Mouse (Mus musculus) embryonic facial prominence, embryonic 14.5 days (tissue): Measurements from ENCODE around the gene Ccl2. TPM values are rescaled to one million over a fixed set of nuclear protein-coding genes. Genes with fewer than 3 reads are reported as not detected.

ENCODE experiments used
- ATAC-seq: fragments of 200-750 bp; cut with Nextera tagmentation; 2 replicates; pipeline ENCODE4 v1.8.0; 2017; ENCODE audit warnings: low read depth, moderate number of reproducible peaks, moderate TSS enrichment
- DNase-seq: peaks from one replicate; pipeline ENCODE4 v3.0.0-alpha.2; 2015; ENCODE audit warnings: low spot score
- H3K27ac ChIP-seq: fragments of 300-500 bp; sonication (generic); replicated peaks from 2 replicates; pipeline ENCODE4 v1.5.1; 2014; ENCODE audit warnings: low read depth, mild to moderate bottlenecking, low read length, moderate library complexity
- H3K27me3 ChIP-seq: fragments of 300-500 bp; sonication (generic); replicated peaks from 2 replicates; pipeline ENCODE4 v1.6.1; 2014; ENCODE audit warnings: low read length; ENCODE audit not compliant: control insufficient read depth, insufficient read depth
- H3K36me3 ChIP-seq: fragments of 300-500 bp; sonication (generic); 2 replicates; pipeline ENCODE4 v1.6.1; 2014; ENCODE audit warnings: low read length, mixed read lengths; ENCODE audit not compliant: control insufficient read depth, insufficient read depth
- H3K4me1 ChIP-seq: fragments of 300-500 bp; sonication (generic); 2 replicates; pipeline ENCODE4 v1.6.1; 2014; ENCODE audit warnings: antibody characterized with exemption, low read length; ENCODE audit not compliant: control insufficient read depth, insufficient read depth
- H3K4me2 ChIP-seq: fragments of 300-500 bp; sonication (generic); 2 replicates; pipeline ENCODE4 v1.6.1; 2014; ENCODE audit warnings: low read depth, mild to moderate bottlenecking, low read length, moderate library complexity, mixed read lengths
- H3K4me3 ChIP-seq: fragments of 300-500 bp; sonication (generic); 2 replicates; pipeline ENCODE4 v1.5.1; 2014; ENCODE audit warnings: low read depth, mild to moderate bottlenecking, low read length
- H3K9ac ChIP-seq: fragments of 300-500 bp; sonication (generic); 2 replicates; pipeline ENCODE4 v1.6.1; 2014; ENCODE audit warnings: low read depth, mild to moderate bottlenecking, low read length, moderate library complexity, mixed read lengths
- H3K9me3 ChIP-seq: fragments of 300-500 bp; sonication (generic); 2 replicates; pipeline ENCODE4 v1.6.1; 2016; ENCODE audit warnings: low read length; ENCODE audit not compliant: control insufficient read depth
- WGBS: fragments of 180-500 bp; shearing (Covaris S2); extraction: QIAGEN DNeasy Blood & Tissue Kit; methylation state at CpG from one replicate; pipeline ENCODE4 v1.1.7; 2014; 5-methylcytosine and 5-hydroxymethylcytosine counted together
- polyA plus RNA-seq: library from polyadenylated mRNA; unstranded; fragments of >200 nt; fragmentation: Nextera tagmentation; extraction: Ambion mirVana; gene quantifications from 2 replicates; pipeline ENCODE4 v1.2.1, GENCODE M21; 2014

The Ccl2 gene
- polyA plus RNA-seq, 1 experiment from 2014 or later, result 6.6 TPM

DNA sequence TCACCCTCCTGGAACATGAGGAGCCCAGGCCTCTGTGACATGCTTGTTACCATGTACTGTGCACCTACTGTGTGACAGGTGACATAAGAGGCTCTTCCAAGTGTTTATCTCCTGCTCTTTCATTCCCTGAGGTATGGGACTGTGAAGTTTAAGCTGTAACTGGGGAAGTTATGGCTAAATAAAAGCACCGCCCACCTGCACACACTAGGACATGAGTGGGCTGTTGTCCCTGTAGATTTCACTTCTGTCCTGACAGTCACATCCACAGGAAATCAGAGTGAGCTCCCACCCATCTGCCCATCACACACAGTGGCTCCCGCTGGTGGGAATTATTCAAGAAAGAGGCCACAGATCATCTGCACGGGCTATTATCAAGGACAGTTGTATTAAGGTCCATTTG, 25.3 kb upstream of the Ccl2 start:
- Histone ChIP-seq H3K9me3 (no peaks in the 10 kb centered on the region), H3K9ac (no peak overlapping the region), H3K4me1 (peaks cover 4% of the 10 kb centered on the region; the same call in 1 of the 2 replicates), H3K4me3 (no peak overlapping the region), H3K27me3 (no peaks in the 10 kb centered on the region), H3K36me3 (no peaks in the 10 kb centered on the region), H3K4me2 (no peak overlapping the region), H3K27ac (no peak overlapping the region)
- DNase-seq, result no peak
- ATAC-seq, result no peak
- WGBS, result 85% methylated on average over 3 of the region's 3 CpGs

DNA sequence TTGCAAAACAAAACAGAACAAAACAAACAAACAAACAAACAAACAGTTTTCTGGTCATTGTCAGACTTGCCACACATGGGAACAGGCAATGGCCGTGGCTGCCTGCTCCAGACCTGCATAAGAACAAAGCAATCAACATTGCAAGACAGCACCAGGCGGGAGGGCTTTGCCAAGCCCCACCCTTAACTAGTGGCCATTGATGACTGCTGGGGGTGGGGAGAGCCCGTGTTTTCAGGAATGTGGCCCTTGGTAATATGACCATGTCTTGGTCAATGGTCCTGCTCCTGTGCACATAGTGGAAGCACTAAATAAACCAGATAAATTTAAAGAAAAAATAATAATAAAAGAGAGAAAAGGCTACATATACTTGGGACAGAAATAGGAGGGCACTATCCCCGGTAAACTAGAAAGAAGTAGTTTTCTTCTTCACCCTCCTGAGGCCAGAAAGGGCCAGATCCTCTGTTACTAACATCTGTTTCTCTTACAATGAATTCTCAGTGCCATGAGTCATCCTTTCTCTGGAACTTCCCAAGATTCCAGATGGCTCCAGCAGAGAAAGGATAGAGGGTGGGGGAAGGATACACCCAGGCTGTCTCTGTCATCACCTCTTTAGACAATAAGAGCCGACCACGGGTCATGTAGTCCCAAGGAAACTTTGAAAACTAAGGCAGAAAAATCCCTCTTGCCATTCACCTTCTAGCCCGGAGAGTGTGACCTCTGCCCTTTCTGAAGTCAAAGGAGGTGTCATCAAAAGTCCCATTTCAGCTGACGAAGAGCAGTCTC, 23.8 kb upstream of the Ccl2 start:
- H3K36me3 ChIP-seq, result no peaks in the 10 kb centered on the region
- peaks cover 4% of the 10 kb centered on the region; the same call in 1 of the 2 replicates for H3K4me1 ChIP-seq
- H3K27ac ChIP-seq, result no peak overlapping the region
- H3K27me3 ChIP-seq, result no peaks in the 10 kb centered on the region
- H3K4me3 ChIP-seq, result no peak overlapping the region
- H3K9me3 ChIP-seq, result no peaks in the 10 kb centered on the region
- DNase-seq (peak; percentile 58), ATAC-seq (no peak)
- H3K4me2 ChIP-seq, result no peak overlapping the region
- 51% methylated on average over 8 of the region's 8 CpGs for WGBS
- no peak overlapping the region for H3K9ac ChIP-seq

DNA sequence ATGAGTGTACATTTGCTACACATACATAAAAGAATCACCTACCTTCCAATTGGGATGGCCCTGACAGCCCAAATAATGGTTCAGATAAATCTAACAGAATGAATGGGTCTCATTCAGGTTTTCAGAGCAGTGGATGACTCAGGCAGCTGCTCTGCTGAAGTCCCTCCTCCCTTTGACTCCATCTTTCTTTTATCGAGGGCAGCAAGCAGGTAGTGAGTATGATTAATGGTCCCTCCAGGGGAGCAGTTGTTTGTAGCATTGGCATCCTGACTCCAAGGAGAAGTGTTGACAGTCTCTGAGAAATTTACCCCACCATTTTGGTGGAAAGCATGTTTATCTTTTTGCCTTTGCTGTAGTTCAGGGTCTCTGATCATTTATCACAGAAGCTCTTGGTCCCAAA, 21.6 kb upstream of the Ccl2 start:
- Histone ChIP-seq H3K27ac (no peak overlapping the region), H3K4me2 (no peak overlapping the region), H3K9me3 (no peaks in the 10 kb centered on the region), H3K27me3 (no peaks in the 10 kb centered on the region), H3K4me1 (no peaks in the 10 kb centered on the region), H3K9ac (no peak overlapping the region), H3K36me3 (no peaks in the 10 kb centered on the region), H3K4me3 (no peak overlapping the region)
- ATAC-seq, result no peak
- no peak for DNase-seq
- 35% methylated on average over 1 of the region's 1 CpGs for WGBS

DNA sequence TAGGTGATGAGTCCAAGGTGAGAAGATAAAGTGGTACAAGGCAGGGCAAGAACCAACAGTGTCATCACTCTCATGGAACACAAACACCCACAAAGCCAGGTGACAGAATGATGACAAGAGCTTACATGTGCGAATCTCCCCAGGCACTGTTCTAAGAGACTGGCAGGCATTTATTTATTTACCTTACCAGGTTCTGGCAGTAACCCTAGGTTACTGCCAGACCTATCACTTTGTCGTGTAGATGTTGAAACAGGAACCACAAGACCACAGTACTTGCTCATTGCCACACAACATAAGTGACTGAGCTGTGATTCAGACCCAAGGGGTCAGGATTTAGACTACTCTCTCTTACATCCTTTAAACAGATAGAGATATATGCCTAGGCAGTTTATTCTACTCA, 20.3 kb upstream of the Ccl2 start:
- DNase-seq (no peak), ATAC-seq (no peak)
- Histone ChIP-seq H3K4me1 (no peaks in the 10 kb centered on the region), H3K36me3 (no peaks in the 10 kb centered on the region), H3K9ac (no peak overlapping the region), H3K9me3 (no peaks in the 10 kb centered on the region), H3K27ac (no peak overlapping the region), H3K4me3 (no peak overlapping the region), H3K27me3 (no peaks in the 10 kb centered on the region), H3K4me2 (no peak overlapping the region)
- WGBS, result 58% methylated on average over 2 of the region's 2 CpGs

- no peak overlapping the region for H3K4me3 ChIP-seq
- H3K27ac ChIP-seq, result no peak overlapping the region
- DNase-seq, result no peak
- no peaks in the 10 kb centered on the region for H3K36me3 ChIP-seq
- 77% methylated on average over 3 of the region's 3 CpGs for WGBS
- H3K9ac ChIP-seq, result no peak overlapping the region
- no peak overlapping the region for H3K4me2 ChIP-seq
- H3K9me3 ChIP-seq, result no peaks in the 10 kb centered on the region
- H3K4me1 ChIP-seq, result no peaks in the 10 kb centered on the region
- ATAC-seq, result no peak
- H3K27me3 ChIP-seq, result no peaks in the 10 kb centered on the region
These were observed 19.1 kb upstream of the Ccl2 start for GRCm38 (mm10) chr11:82016181-82016780.

GRCm38 (mm10) chr11:82019389-82019788, 16.0 kb upstream of the Ccl2 start:
- no peak for ATAC-seq

GRCm38 (mm10) chr11:82019793-82020192, 15.6 kb upstream of the Ccl2 start:
- ATAC-seq (no peak), DNase-seq (no peak)
- Histone ChIP-seq H3K4me2 (no peak overlapping the region), H3K36me3 (no peaks in the 10 kb centered on the region), H3K27me3 (no peaks in the 10 kb centered on the region), H3K4me1 (no peaks in the 10 kb centered on the region), H3K9me3 (no peaks in the 10 kb centered on the region), H3K27ac (no peak overlapping the region), H3K9ac (no peak overlapping the region), H3K4me3 (no peak overlapping the region)

More at GRCm38 (mm10) chr11:82019389-82019788, 16.0 kb upstream of the Ccl2 start:
- Histone ChIP-seq H3K9me3 (no peaks in the 10 kb centered on the region), H3K36me3 (no peaks in the 10 kb centered on the region), H3K4me2 (no peak overlapping the region), H3K4me1 (no peaks in the 10 kb centered on the region), H3K27ac (no peak overlapping the region), H3K4me3 (no peak overlapping the region), H3K27me3 (no peaks in the 10 kb centered on the region), H3K9ac (no peak overlapping the region)
- DNase-seq, result no peak
- WGBS, result 37% methylated on average over 2 of the region's 2 CpGs

- ATAC-seq, result no peak
- DNase-seq, result no peak
These were observed 14.0 kb upstream of the Ccl2 start for GRCm38 (mm10) chr11:82021406-82021805.

More at GRCm38 (mm10) chr11:82021406-82021805, 14.0 kb upstream of the Ccl2 start:
- Histone ChIP-seq H3K4me2 (no peak overlapping the region), H3K4me3 (no peak overlapping the region), H3K27me3 (no peaks in the 10 kb centered on the region), H3K9me3 (no peaks in the 10 kb centered on the region), H3K36me3 (no peaks in the 10 kb centered on the region), H3K9ac (no peak overlapping the region), H3K4me1 (no peaks in the 10 kb centered on the region), H3K27ac (no peak overlapping the region)
- WGBS, result 57% methylated on average over 3 of the region's 3 CpGs
